In the genomic region with DNA sequence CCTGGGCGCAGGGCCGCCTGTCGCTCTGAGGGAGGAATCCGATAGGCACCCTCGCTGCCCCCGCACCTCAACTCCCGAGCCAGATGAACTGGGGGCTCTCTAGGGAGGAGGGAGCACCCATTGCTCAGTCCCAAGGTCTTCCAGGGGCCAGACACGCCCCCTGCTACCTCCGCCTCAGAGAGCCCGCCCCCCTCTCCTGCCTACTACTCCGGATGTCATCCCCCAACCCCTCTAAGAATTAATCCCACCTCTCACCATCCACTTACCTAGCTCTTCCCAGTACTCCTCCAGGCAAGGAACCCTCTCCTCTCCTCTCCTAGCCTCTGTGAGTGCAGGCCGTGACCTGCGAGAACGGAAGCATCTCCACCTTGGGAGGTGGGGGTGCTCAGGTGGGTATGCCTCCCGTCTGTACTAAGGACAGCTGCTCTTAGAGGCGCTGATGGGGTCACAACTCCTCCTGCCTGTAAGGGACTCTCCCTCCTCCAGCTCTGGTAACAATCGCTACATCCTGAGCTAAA, we compare ENCODE assay signal across 8 mouse cellular contexts. TPM values are rescaled to one million over a fixed set of nuclear protein-coding genes. Genes with fewer than 3 reads are reported as not detected.
A peak's percentile ranks its signal among the peaks of the same experiment; 100 is the strongest.
DNase-seq lines count a peak whose midpoint lies in the region; ATAC-seq and TF ChIP-seq lines count a peak whose summit lies in the region.

A gene (minus strand): TSS at position 468 of the 518 bp plus-strand sequence.

- no peaks in the 10 kb centered on the region for H3K36me3 ChIP-seq in lung, embryonic 15.5 days
- no peaks in the 10 kb centered on the region for H3K36me3 ChIP-seq in forebrain, embryonic 14.5 days (ENCODE audit: control insufficient read depth, insufficient read depth, low read length)
- no peaks in the 10 kb centered on the region for H3K36me3 ChIP-seq in limb, embryonic 10.5 days
- H3K36me3 ChIP-seq in small intestine, adult 2 months (ENCODE audit: control insufficient read depth, insufficient read depth, low read length), result no peaks in the 10 kb centered on the region

- H3K4me1 ChIP-seq in lung, embryonic 15.5 days, result peaks cover 30% of the 10 kb centered on the region
- H3K4me1 ChIP-seq in forebrain, embryonic 14.5 days (ENCODE audit: control insufficient read depth, insufficient read depth, low read length), result peaks cover 34% of the 10 kb centered on the region
- peaks cover 37% of the 10 kb centered on the region for H3K4me1 ChIP-seq in limb, embryonic 10.5 days
- H3K4me1 ChIP-seq in small intestine, adult 2 months (ENCODE audit: control insufficient read depth, insufficient read depth, insufficient read length, low read length), result peaks cover 3% of the 10 kb centered on the region

- H3K9me3 ChIP-seq in lung, embryonic 15.5 days, result no peaks in the 10 kb centered on the region
- no peaks in the 10 kb centered on the region for H3K9me3 ChIP-seq in forebrain, embryonic 14.5 days (replicated peaks; ENCODE audit: control insufficient read depth, low read length)
- H3K9me3 ChIP-seq in limb, embryonic 10.5 days (replicated peaks), result no peaks in the 10 kb centered on the region

- no peak for DNase-seq in lung, postnatal 10 days
- no peak for DNase-seq in forebrain, embryonic 14.5 days (ENCODE audit: low spot score)
- DNase-seq in limb, embryonic 10.5 days (ENCODE audit: low spot score), result no peak
- DNase-seq in thymus, postnatal 0 days (ENCODE audit: low spot score), result no peak
- no peak for DNase-seq in thymus, postnatal 36 days

- no peak for ATAC-seq in lung, embryonic 15.5 days (ENCODE audit: borderline replicate concordance, extremely low read depth, low FRiP score, low TSS enrichment)
- peak; percentile 19; the same call in 1 of the 2 replicates for ATAC-seq in forebrain, embryonic 14.5 days
- ATAC-seq in inflammation-experienced regulatory T-cells, adult 6 months, result no peak

- peaks cover 80% of the 10 kb centered on the region for H3K27me3 ChIP-seq in lung, embryonic 15.5 days
- H3K27me3 ChIP-seq in forebrain, embryonic 14.5 days (replicated peaks; ENCODE audit: control insufficient read depth, insufficient read depth, low read length), result peaks cover 21% of the 10 kb centered on the region
- peaks cover 91% of the 10 kb centered on the region for H3K27me3 ChIP-seq in limb, embryonic 10.5 days (ENCODE audit: low read depth, poor library complexity, severe bottlenecking)
- H3K27me3 ChIP-seq in small intestine, adult 2 months (ENCODE audit: control insufficient read depth, insufficient read depth, low read length), result peaks cover 29% of the 10 kb centered on the region

- H3K27ac ChIP-seq in lung, embryonic 15.5 days, result no peak within 1 kb of the TSS
- no peak within 1 kb of the TSS; the same call in 1 of the 2 replicates for H3K27ac ChIP-seq in forebrain, embryonic 14.5 days (ENCODE audit: low read depth, low read length)
- H3K27ac ChIP-seq in limb, embryonic 10.5 days, result no peak within 1 kb of the TSS
- no peak within 1 kb of the TSS for H3K27ac ChIP-seq in small intestine, adult 2 months (ENCODE audit: insufficient read depth, low read depth, low read length)

- peak within 1 kb of the TSS; percentile 44 for H3K4me3 ChIP-seq in lung, embryonic 15.5 days
- peak within 1 kb of the TSS; percentile 48 for H3K4me3 ChIP-seq in forebrain, embryonic 14.5 days (ENCODE audit: low read depth, low read length)
- H3K4me3 ChIP-seq in limb, embryonic 10.5 days, result peak within 1 kb of the TSS; percentile 53
- H3K4me3 ChIP-seq in small intestine, adult 2 months (ENCODE audit: low read depth, low read length), result peak within 1 kb of the TSS; percentile 33

- H3K9ac ChIP-seq in lung, embryonic 15.5 days, result no peak within 1 kb of the TSS
- H3K9ac ChIP-seq in forebrain, embryonic 14.5 days (ENCODE audit: low read length), result peak within 1 kb of the TSS; percentile 72

- peak within 1 kb of the TSS; percentile 91 for H3K4me2 ChIP-seq in lung, embryonic 15.5 days
- peak within 1 kb of the TSS; percentile 91 for H3K4me2 ChIP-seq in forebrain, embryonic 14.5 days (ENCODE audit: low read length)

- 3% methylated on average over 17 of the region's 17 CpGs for WGBS in lung, embryonic 15.5 days
- under 1% methylated on average over 17 of the region's 17 CpGs for WGBS in forebrain, embryonic 14.5 days
- 2% methylated on average over 17 of the region's 17 CpGs for WGBS in limb, embryonic 10.5 days
- 4% methylated on average over 17 of the region's 17 CpGs for WGBS in small intestine, adult 2 months

- TF ChIP-seq POLR2A in small intestine, adult 2 months (IDR thresholded peaks at IDR 0.05; ENCODE audit: low read depth, low read length), result no peak

- no peak for TF ChIP-seq CTCF in small intestine, adult 2 months (IDR thresholded peaks at IDR 0.05; ENCODE audit: extremely low read depth, insufficient read length, insufficient replicate concordance, low read depth, low read length)

RNA-seq across cellular contexts. Expression of the gene that starts here (rescaled TPM):
- 2.3 and 2.6 TPM in 2 replicates for polyA plus RNA-seq in lung, embryonic 15.5 days (2015; fragmentation: Nextera tagmentation; extraction: Ambion mirVana)
- polyA plus RNA-seq in forebrain, embryonic 14.5 days (2014; fragmentation: Nextera tagmentation; extraction: Ambion mirVana), result 16.8 and 23.1 TPM in 2 replicates
- 0.30 and 0.69 TPM in 2 replicates for polyA plus RNA-seq in limb, embryonic 10.5 days (2016; fragmentation: Nextera tagmentation; extraction: Ambion mirVana)
- polyA plus RNA-seq in small intestine, adult 2 months (2012; rRNA removed), result 0.56 and 0.72 TPM in 2 replicates
- polyA plus RNA-seq in inflammation-experienced regulatory T-cells, adult 6 months (2017; shearing (Covaris generic)), result not detected
- 0.29 and 0.31 TPM in 2 replicates for polyA plus RNA-seq in thymus, postnatal 0 days (2015; fragmentation: Nextera tagmentation; extraction: Ambion mirVana)
